Mouse (Mus musculus) forebrain, embryonic 10.5 days (tissue): ENCODE data around the gene Fbxl4. TPM values are rescaled to one million over a fixed set of nuclear protein-coding genes. Genes with fewer than 3 reads are reported as not detected.

Experiments
- DNase-seq: peaks from one replicate; pipeline ENCODE4 v3.0.0-alpha.2; 2017; ENCODE audit warnings: low spot score; ENCODE audit errors: extremely low spot score
- H3K27ac ChIP-seq: fragments of 300-500 bp; sonication (generic); 2 replicates; pipeline ENCODE4 v1.5.1; 2016; ENCODE audit warnings: mild to moderate bottlenecking
- H3K27me3 ChIP-seq: fragments of 300-500 bp; sonication (generic); 2 replicates; pipeline ENCODE4 v1.6.1; 2016; ENCODE audit warnings: mild to moderate bottlenecking; ENCODE audit not compliant: poor library complexity, severe bottlenecking
- H3K36me3 ChIP-seq: fragments of 300-500 bp; sonication (generic); replicated peaks from 2 replicates; pipeline ENCODE4 v1.6.1; 2016; ENCODE audit warnings: mild to moderate bottlenecking, moderate library complexity
- H3K4me1 ChIP-seq: fragments of 300-500 bp; sonication (generic); 2 replicates; pipeline ENCODE4 v1.6.1; 2016
- H3K4me3 ChIP-seq: fragments of 300-500 bp; sonication (generic); 2 replicates; pipeline ENCODE4 v1.5.1; 2016; ENCODE audit warnings: mild to moderate bottlenecking, moderate library complexity
- H3K9me3 ChIP-seq: fragments of 300-500 bp; sonication (generic); 2 replicates; pipeline ENCODE4 v1.6.1; 2016; ENCODE audit warnings: mild to moderate bottlenecking, moderate library complexity
- WGBS: fragments of 180-500 bp; shearing (Covaris S2); methylation state at CpG from one replicate; pipeline ENCODE4 v1.1.7; 2016; 5-methylcytosine and 5-hydroxymethylcytosine counted together
- polyA plus RNA-seq: library from polyadenylated mRNA; unstranded; fragments of >200 nt; fragmentation: Nextera tagmentation; extraction: Ambion mirVana; gene quantifications from 2 replicates; pipeline ENCODE4 v1.2.1, GENCODE M21; 2016

The Fbxl4 gene
- polyA plus RNA-seq, 1 experiment from 2014 or later = 6.8 TPM

GRCm38 (mm10) chr4:22395404-22395803 lies 38.1 kb downstream of the Fbxl4 start:
- Histone ChIP-seq H3K27ac (no peak overlapping the region), H3K36me3 (peaks cover 17% of the 10 kb centered on the region), H3K27me3 (no peaks in the 10 kb centered on the region), H3K4me1 (0 out of 2 replicates have a peak, but pooled peaks cover 11% of the 10 kb centered on the region), H3K9me3 (0 out of 2 replicates have a peak, but pooled peaks cover 5% of the 10 kb centered on the region), H3K4me3 (no peak overlapping the region)
- no peak for DNase-seq
- 85% methylated on average over 2 of the region's 2 CpGs for WGBS

GRCm38 (mm10) chr4:22396484-22397000 lies 39.2 kb downstream of the Fbxl4 start:
- DNase-seq = no peak
- Histone ChIP-seq H3K36me3 (peaks cover 25% of the 10 kb centered on the region), H3K4me3 (no peak overlapping the region), H3K27me3 (no peaks in the 10 kb centered on the region), H3K9me3 (0 out of 2 replicates have a peak, but pooled peaks cover 5% of the 10 kb centered on the region), H3K27ac (no peak overlapping the region), H3K4me1 (0 out of 2 replicates have a peak, but pooled peaks cover 11% of the 10 kb centered on the region)
- WGBS = 93% methylated on average over 1 of the region's 1 CpGs

GRCm38 (mm10) chr4:22397003-22397402 lies 39.7 kb downstream of the Fbxl4 start:
- H3K9me3 ChIP-seq = 0 out of 2 replicates have a peak, but pooled peaks cover 5% of the 10 kb centered on the region
- H3K4me1 ChIP-seq = 0 out of 2 replicates have a peak, but pooled peaks cover 11% of the 10 kb centered on the region
- H3K4me3 ChIP-seq = no peak overlapping the region
- peaks cover 29% of the 10 kb centered on the region for H3K36me3 ChIP-seq
- no peak overlapping the region for H3K27ac ChIP-seq
- WGBS = 92% methylated on average over 5 of the region's 5 CpGs
- no peak for DNase-seq
- H3K27me3 ChIP-seq = no peaks in the 10 kb centered on the region

GRCm38 (mm10) chr4:22402032-22402431 lies 44.7 kb downstream of the Fbxl4 start:
- 0 out of 2 replicates have a peak, but pooled peaks cover 5% of the 10 kb centered on the region for H3K9me3 ChIP-seq
- H3K4me3 ChIP-seq = no peak overlapping the region
- H3K4me1 ChIP-seq = no peaks in the 10 kb centered on the region
- WGBS = 88% methylated on average over 3 of the region's 3 CpGs
- no peak for DNase-seq
- H3K27me3 ChIP-seq = no peaks in the 10 kb centered on the region
- H3K27ac ChIP-seq = no peak overlapping the region
- peaks cover 33% of the 10 kb centered on the region for H3K36me3 ChIP-seq

- H3K4me1 ChIP-seq = no peaks in the 10 kb centered on the region
- 95% methylated on average over 10 of the region's 10 CpGs for WGBS
Observed at GRCm38 (mm10) chr4:22402930-22403329, 45.6 kb downstream of the Fbxl4 start.

DNA sequence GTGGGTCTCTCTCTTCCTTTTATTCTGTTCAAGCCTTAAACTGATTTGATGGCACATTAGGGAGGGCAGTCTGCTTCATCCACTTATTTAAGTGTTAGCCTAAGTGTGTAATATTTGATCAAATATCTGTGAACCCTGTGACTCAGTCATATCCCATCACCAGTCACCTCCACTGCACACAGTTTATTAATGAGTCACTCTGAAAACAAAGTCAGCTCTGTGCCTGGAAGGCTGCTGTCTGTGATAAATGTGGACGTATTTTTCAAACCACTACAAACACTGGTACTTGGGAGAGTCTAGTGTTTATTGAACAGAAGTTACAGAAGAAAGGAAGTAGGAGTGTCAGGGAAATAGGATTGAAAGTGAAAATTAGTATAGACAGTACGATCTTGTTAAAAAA lies 63.3 kb downstream of the Fbxl4 start:
- Histone ChIP-seq H3K4me3 (no peak overlapping the region), H3K27ac (no peak overlapping the region), H3K27me3 (no peaks in the 10 kb centered on the region), H3K9me3 (no peaks in the 10 kb centered on the region), H3K36me3 (peaks cover 3% of the 10 kb centered on the region; the same call in 1 of the 2 replicates), H3K4me1 (no peaks in the 10 kb centered on the region)
- DNase-seq = no peak
- WGBS = 84% methylated on average over 2 of the region's 2 CpGs

More at GRCm38 (mm10) chr4:22402930-22403329, 45.6 kb downstream of the Fbxl4 start:
- 0 out of 2 replicates have a peak, but pooled peaks cover 5% of the 10 kb centered on the region for H3K9me3 ChIP-seq
- no peak overlapping the region for H3K27ac ChIP-seq
- H3K4me3 ChIP-seq = no peak overlapping the region
- no peaks in the 10 kb centered on the region for H3K27me3 ChIP-seq
- peaks cover 29% of the 10 kb centered on the region for H3K36me3 ChIP-seq
- no peak for DNase-seq

- H3K4me1 ChIP-seq = no peaks in the 10 kb centered on the region
- H3K9me3 ChIP-seq = no peaks in the 10 kb centered on the region
- H3K27me3 ChIP-seq = no peaks in the 10 kb centered on the region
- H3K27ac ChIP-seq = no peak overlapping the region
- no peak overlapping the region for H3K4me3 ChIP-seq
- peaks cover 3% of the 10 kb centered on the region; the same call in 1 of the 2 replicates for H3K36me3 ChIP-seq
- WGBS = 82% methylated on average over 4 of the region's 4 CpGs
- no peak for DNase-seq
Observed at GRCm38 (mm10) chr4:22422400-22422799, 65.1 kb downstream of the Fbxl4 start.

GRCm38 (mm10) chr4:22428150-22428549 lies 70.8 kb downstream of the Fbxl4 start:
- Histone ChIP-seq H3K27me3 (no peaks in the 10 kb centered on the region), H3K9me3 (no peaks in the 10 kb centered on the region), H3K27ac (no peak overlapping the region), H3K4me3 (no peak overlapping the region), H3K4me1 (no peaks in the 10 kb centered on the region), H3K36me3 (no peaks in the 10 kb centered on the region; the same call in 1 of the 2 replicates)
- no peak for DNase-seq
- WGBS = 87% methylated on average over 3 of the region's 3 CpGs

- 93% methylated on average over 1 of the region's 1 CpGs for WGBS
- H3K9me3 ChIP-seq = no peaks in the 10 kb centered on the region
- no peak overlapping the region for H3K4me3 ChIP-seq
- DNase-seq = no peak
- H3K27me3 ChIP-seq = peaks cover 5% of the 10 kb centered on the region
- H3K36me3 ChIP-seq = no peaks in the 10 kb centered on the region
- H3K4me1 ChIP-seq = no peaks in the 10 kb centered on the region
- no peak overlapping the region for H3K27ac ChIP-seq
Observed at GRCm38 (mm10) chr4:22469575-22469974, 112.2 kb downstream of the Fbxl4 start.

DNA sequence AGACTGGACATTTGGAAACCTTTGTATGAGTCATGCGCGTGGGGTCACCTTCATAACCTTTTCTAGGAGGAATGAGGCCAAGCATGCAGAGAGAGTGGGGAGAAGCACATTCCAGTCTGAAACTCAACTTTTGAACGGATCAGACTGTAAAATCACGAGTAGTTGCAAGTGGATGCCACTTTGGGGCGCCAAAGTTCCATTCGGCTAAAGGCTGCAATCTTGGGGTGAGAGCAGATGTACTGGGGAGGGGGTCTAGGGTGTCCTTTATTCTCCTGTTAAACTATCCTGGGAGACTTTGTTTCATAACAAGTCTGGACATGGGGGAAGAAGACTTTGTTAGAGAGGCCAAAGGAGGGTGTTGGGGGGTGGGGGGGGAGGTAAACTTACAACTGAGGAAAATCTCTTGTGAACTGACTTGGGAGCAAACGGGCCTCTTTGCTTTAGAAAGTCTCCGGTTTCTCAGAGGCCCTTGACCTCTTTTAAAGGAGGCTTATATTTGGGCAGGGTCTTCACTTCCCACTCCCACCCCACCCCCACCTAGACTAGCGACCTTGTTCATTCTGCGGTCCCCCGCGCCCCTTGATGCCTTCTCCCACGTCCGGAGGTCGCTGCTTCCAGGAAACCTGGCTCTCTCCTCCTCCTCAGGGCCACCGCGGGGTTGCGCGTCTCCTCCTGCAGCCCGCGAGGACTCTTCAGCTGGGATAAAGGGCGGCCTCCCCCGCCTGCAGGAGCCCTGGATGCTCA lies 119.8 kb downstream of the Fbxl4 start:
- Histone ChIP-seq H3K36me3 (no peaks in the 10 kb centered on the region), H3K4me1 (peaks cover 59% of the 10 kb centered on the region), H3K27ac (peak overlapping the region; percentile 85), H3K4me3 (peak overlapping the region; percentile 87), H3K27me3 (peaks cover 78% of the 10 kb centered on the region), H3K9me3 (no peaks in the 10 kb centered on the region)
- DNase-seq = peak; percentile 76
- WGBS = under 1% methylated on average over 23 of the region's 23 CpGs

GRCm38 (mm10) chr4:22477711-22478230 lies 120.4 kb downstream of the Fbxl4 start:
- peak; percentile 52 for DNase-seq
- Histone ChIP-seq H3K4me3 (peak overlapping the region; percentile 87), H3K36me3 (no peaks in the 10 kb centered on the region), H3K27me3 (peaks cover 84% of the 10 kb centered on the region), H3K4me1 (peaks cover 60% of the 10 kb centered on the region), H3K9me3 (no peaks in the 10 kb centered on the region), H3K27ac (peak overlapping the region; percentile 85)
- under 1% methylated on average over 23 of the region's 28 CpGs for WGBS

DNA sequence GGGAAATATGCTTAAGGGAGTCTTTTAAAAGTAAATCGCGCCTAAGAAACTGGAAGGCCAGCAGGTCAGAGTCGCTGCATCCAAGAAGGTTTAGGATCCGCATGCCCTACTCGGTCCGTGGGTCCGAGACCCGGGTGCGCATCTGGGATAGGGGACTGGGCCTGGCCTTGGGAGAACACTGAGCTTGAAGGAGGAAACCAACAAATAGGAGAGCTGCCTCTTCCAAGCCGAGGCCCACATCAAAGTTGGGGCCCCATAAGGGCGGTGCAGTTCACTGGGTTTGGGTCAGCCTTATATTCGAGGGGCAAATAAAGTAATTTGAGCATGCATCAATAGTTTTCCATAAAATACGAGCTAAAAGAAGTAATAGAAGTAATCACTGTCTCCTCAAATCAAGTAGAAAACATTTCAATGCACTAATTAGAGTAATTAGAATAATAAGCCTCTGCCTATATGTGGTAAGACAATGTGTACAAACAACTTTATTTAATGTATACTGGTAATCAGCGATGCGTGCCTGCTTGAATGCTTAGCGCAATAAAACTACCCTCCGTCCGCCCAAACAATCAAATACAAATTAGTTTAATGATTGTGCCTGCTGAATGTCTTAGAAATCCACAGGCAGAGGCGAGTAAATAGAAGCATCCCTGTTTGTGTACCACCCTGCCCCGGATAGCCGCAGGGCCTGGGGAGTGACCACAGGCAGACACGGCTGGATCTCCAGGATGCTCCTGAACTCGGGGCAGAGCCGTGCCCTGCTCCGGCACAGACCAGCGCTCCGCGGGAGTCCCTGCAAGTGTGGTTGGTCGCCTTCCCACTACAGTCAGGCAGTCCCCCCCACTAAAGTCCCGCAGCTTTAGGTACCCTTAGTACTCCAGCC lies 121.4 kb downstream of the Fbxl4 start:
- Histone ChIP-seq H3K27ac (peak overlapping the region; percentile 85), H3K4me1 (peaks cover 62% of the 10 kb centered on the region), H3K27me3 (peaks cover 93% of the 10 kb centered on the region), H3K9me3 (no peaks in the 10 kb centered on the region), H3K4me3 (peak overlapping the region; percentile 87), H3K36me3 (no peaks in the 10 kb centered on the region)
- peak; percentile 66 for DNase-seq
- under 1% methylated on average over 30 of the region's 30 CpGs for WGBS
